Mouse (Mus musculus): ENCODE measurements at regions not wholly inside any gene's neighbourhood (a gene's known extent, or its start where the extent isn't known, plus 50 kb on each side); places are given as distances from the start of the nearest gene placed in this dataset.

GRCm38 (mm10) chrX:14601916-14602315 lies 391.0 kb downstream of the H2al1n start:
- TF ChIP-seq CTCF (IDR thresholded peaks at IDR 0.05; ENCODE audit: low read depth, low read length), result no peak
- no peak for TF ChIP-seq POLR2A (IDR thresholded peaks at IDR 0.05; ENCODE audit: borderline replicate concordance, low read depth, low read length)
